Mouse (Mus musculus) gastrocnemius, postnatal 14 days (tissue): ENCODE measurements at regions not wholly inside any gene's neighbourhood (a gene's known extent, or its start where the extent isn't known, plus 50 kb on each side); places are given as distances from the start of the nearest gene placed in this dataset.

Experiments used
- DNase-seq: peaks from one replicate; pipeline ENCODE4 v3.0.0; 2021; ENCODE audit warnings: mixed read lengths
- intact Hi-C: fragments of 180-260 bp; cut with DNase I; formaldehyde crosslinking; loops from one replicate; pipeline ENCODE4 v1.15.1; 2025; ENCODE audit warnings: low total_unique reads

DNA sequence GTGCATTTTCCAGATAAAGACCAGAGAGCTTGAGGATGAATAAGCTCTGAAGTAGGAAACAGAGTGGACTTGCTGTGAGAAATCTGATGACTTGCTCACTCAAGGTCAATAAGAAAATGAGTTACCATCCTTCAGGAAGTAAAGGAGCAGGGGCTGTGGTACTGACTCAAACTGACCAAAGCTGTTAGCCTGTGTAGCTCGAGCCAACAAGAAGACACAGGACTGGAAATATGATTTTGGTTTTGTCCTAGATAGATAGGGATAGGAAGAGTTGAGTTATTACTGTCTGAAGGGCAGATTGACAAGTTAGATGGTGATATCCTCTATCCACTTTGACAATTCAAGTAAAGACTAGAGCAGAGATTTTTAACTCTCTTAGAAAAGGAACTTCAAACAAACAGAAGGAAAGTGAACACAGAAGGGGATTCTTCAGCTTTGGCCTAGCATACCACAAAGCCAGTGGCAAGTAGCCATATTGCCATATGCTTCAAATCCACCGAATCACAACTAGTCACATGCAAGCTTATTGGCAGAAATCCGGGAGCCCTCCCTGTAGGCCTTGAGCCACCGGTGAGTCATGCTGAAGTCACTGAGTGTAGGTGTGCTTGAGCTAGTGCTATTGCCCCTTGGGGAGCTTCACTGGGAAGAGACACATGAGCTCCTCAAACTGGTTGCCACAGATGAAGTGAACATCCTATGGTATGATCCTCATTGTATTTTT, 117.1 kb upstream of the Etaa1 start:
- DNase-seq: no peak
- intact Hi-C loops: no loop called here

DNA sequence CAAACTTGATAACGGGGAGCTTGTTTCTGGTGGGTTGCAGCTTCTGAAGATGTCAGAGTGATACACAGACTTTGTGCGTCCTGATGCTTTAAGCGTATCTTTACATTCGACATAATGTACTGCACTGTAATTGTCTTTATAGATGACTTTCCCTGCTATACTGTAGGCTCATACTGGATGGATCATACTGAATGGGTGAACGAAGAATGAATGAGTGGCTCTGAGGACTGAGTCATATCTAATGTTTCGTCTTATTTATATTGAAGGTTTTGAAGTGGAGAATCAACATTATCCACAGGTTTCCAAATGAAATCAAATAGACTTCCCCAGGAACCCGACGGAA, 116.3 kb upstream of the Etaa1 start:
- intact Hi-C loops: no loop called here
- no peak for DNase-seq

DNA sequence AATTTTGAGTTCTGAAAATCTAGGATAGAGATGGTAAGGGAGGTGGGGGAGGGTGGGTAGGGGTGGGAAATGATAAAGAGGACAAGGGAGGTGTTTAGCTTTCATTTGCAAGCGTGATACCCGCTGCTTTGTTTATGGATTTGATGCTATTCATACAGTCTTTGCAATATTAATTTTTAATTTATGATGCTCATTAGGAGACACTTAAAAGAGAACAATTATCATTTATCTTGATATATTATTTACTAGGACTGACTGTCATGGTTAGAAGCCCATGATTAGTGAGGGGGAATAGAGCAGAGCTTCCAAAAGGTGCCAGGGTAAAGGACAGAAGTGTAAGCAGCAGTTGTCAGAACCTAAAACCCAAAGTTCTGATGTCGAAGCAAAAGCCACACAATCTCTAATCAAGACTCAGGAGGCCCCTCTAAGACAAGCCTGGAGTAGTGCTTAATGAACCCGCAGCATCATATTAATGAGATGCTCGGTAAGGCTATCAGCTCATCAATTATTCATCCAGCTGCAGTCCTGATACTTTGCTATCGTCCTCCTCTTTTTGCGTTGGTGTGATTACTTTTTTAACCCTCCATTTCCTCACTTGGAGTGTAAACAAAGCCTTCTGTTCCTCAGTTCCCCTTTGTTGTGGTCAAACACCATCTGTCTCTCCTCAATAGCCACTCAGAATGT, 115.8 kb upstream of the Etaa1 start:
- no peak for DNase-seq
- intact Hi-C loops: no loop called here

DNA sequence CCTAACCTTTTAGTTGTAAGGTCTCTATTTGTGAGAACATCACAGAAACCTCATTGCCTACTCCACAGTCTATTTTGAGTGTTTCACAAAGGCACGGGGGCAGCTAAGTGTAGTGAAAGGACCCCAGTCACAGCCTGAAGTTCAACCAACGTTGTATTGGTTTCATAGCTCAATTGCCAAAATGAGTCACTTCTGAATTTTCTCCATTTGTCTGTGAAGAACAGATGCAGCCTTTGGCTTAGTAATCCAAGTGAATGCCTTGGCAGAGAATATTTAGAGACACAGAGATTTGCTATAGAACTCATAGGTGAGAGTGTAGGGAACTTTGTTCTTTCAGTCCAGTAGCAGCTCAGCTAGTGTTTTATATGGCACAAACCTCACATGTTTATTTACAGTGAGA, 114.4 kb upstream of the Etaa1 start:
- DNase-seq: no peak
- intact Hi-C loops: no loop called here

DNA sequence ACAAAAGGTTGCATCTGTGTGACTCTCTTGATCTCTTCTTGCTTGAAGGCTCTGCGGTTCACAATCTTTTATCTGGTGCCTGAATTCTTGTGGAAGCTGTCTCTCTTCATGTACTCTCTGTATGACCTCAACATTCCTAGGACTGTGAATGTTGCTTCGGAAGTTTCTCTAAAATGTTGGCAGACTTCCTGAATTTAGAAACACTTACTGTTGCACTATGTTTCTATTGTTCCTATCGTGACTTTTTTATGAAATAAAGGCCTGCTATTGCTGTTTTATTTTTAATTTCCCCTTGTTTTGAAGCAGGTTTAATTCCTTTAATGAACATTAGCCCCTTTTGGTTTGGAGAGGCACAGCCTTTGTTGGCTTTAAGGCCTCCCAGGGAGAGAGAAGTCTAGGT, 114.0 kb upstream of the Etaa1 start:
- intact Hi-C loops: no loop called here
- DNase-seq: no peak

DNA sequence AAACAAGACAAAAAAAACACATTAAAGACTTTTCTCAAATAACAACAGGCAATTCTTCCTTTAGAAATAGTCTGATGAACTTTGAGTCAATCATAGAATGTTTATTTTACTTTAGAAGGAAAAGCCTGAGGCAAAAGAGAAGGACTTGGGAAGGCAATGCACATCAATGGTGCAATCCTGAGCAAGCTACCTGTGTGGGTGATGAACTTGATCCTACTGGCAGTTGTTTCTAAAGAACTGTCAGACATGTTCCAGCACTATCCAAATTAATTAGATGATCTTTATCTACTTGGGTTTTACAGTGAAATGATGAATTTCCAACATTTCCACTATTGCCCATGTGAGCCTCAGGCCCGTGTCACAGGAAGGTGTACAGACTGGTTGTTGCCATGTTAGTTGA, 87.9 kb upstream of the Etaa1 start:
- intact Hi-C loops: no loop called here
- DNase-seq: no peak

DNA sequence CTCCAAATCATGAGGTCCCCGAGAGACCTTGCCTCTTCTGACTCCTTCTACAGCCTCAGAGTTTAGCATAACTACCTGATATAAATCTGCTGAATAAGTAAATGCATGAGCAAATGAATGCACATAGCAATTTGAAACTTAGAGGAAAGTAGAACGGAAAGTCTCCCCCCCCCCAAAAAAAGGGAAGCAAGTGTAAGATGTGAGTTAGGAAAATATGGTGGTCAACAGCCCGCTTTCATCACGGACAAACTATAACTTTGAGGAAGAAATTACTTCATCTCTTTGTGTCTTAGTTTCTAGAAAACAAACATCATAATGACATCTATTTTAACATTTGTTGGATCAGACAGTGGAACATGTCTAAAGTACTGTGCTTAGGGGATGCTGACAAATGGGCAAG, 77.4 kb upstream of the Etaa1 start:
- no peak for DNase-seq
- intact Hi-C loops: no loop called here

DNA sequence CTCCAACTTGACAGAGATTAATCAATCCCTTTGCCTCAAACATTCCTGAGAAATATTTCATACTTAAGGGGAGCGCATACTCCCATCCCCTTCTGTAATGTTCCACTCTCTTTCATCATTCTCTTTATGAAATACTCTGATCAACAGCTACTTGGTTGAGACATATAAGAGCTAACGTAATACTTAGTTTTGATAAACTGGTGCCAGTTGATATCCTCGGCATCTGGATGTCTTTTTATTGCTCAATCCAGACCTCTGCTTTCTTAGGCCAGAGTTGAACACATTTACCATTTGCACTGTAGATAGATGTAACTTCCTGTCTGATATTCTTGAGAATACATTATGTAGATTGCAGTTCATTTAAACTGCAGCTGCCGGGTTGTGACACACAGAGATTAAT, 68.4 kb upstream of the Etaa1 start:
- intact Hi-C loops: no loop called here
- DNase-seq: no peak

DNA sequence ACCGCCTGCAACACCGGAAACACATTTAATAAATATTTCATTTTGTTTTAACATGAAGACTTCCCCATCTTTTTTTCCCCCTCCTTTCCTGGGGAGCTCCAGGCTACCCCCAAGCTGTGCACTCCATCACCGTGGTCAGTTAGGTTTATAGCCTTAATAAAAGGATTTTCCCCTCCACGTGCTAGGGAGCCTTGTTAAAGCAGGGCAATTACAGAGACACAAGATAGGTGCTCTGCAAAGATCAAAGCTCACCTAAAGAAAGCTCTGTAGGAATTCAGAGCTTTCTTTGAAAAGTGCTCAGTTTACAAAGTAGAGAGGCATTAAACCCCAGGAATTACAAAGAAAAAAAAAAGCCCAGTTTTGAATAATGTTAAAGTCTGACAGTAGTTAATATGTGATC, 61.6 kb upstream of the Etaa1 start:
- no peak for DNase-seq
- intact Hi-C loops: no loop called here

DNA sequence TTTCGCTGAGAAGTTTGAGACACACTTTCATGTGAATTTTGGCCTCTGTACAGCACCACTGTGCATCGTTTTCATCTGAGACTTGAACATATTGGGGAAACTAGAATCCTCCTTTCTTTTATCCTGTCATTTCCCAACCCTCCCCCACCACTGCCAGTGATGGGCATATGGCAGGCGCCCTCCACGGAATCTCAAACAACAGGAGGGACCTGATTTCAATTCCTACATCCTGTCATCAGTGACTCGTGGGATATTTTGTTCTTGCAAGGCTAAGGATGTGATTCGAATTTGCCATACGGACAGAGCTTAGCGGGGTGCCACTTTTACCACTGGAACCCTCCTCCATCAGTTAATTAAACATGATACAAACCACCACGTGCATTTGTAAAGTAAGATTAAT, 60.9 kb upstream of the Etaa1 start:
- no peak for DNase-seq
- intact Hi-C loops: no loop called here

DNA sequence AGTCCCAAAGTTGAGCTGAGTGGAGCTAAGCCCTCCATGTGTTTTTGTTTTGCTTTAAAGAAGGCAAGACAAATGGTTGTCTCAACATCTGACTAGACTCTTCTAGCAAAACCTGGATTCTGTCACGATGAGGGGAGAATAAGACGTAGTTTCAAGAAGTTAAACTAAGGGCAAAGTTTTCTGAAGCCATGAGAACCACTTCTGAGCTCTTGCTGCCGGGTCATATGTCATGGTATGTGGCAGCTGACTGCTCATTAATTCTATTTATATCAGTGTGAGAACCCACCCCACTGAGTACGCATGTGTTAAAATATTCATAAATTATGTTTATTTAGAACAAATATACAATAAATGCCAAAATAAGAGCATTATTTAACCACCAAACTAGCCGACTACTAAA, 58.4 kb upstream of the Etaa1 start:
- intact Hi-C loops: no loop called here
- DNase-seq: no peak

DNA sequence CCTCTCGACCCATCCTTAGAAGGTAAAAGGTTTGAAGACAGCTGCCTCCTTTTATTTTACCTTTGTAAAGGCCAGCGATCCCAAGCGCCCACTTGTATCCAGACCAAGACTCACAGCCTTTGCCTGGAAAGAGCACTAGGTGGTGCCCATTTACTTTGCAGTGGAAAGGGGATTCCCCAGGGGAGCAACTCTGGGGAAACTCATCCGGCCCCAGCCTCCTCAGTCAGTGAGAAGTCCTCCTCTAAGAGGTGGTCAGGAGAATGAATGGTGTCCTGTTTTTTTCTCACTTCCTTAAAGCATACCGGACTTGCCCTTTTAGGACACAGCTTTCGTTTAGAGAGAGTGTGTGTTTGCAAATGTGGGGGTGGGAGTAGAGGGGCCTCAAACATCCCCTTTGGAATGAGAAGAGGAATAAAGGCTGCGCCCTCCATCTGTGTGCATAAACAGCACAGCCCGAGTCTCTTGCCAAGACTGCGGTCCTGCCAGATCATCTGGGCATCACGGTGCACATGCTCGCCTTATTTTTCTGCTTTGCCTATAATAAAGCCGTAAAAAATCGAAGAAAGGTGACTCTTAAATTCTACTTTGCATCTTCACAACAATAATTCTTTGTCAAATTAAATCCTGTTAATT, 57.5 kb upstream of the Etaa1 start:
- peak; percentile 35 for DNase-seq
- intact Hi-C loops: no loop called here

DNA sequence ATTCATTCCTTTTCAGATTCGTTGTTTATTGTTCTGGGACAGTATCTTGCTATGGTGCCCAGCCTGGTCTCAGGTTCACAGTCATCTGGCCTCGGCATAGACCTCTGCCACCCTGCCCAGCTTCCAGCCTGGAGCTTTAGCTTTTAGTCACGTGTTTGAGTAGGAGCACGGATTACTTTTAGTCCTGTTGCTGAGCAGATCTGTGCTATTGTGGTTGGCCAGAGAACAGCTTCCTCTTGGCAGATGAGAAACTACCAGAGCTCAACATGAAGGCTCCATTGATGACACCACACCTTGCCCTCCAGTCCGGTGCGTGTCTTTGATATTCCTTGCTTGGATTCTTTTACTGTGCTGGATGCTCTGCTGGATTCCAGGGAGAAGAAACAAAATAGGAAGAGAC, 54.5 kb upstream of the Etaa1 start:
- no peak for DNase-seq
- intact Hi-C loops: no loop called here
